Mouse (Mus musculus): ENCODE measurements at regions not wholly inside any gene's neighbourhood (a gene's known extent, or its start where the extent isn't known, plus 50 kb on each side); places are given as distances from the start of the nearest gene placed in this dataset.

GRCm38 (mm10) chr2:161185122-161185521 lies 76.2 kb upstream of the Chd6 start:
- TF ChIP-seq CTCF (IDR thresholded peaks at IDR 0.05; ENCODE audit: low read depth) (peak; percentile 77), EP300 (IDR thresholded peaks at IDR 0.05; ENCODE audit: low read depth) (no peak)

All from heart, postnatal 0 days (tissue).